Mouse (Mus musculus) lung, postnatal 4 days (tissue): ENCODE data around the gene Inpp5d.
"Not testable (repeated sequence)": the region's sequence is repeated elsewhere in the genome, so short reads cannot be mapped to it uniquely, and the experiment has no call there.

Experiments
- DNase-seq, 2 experiments: peaks; one replicate each; pipeline ENCODE4 v3.0.0; 2021

Gene Inpp5d

DNA sequence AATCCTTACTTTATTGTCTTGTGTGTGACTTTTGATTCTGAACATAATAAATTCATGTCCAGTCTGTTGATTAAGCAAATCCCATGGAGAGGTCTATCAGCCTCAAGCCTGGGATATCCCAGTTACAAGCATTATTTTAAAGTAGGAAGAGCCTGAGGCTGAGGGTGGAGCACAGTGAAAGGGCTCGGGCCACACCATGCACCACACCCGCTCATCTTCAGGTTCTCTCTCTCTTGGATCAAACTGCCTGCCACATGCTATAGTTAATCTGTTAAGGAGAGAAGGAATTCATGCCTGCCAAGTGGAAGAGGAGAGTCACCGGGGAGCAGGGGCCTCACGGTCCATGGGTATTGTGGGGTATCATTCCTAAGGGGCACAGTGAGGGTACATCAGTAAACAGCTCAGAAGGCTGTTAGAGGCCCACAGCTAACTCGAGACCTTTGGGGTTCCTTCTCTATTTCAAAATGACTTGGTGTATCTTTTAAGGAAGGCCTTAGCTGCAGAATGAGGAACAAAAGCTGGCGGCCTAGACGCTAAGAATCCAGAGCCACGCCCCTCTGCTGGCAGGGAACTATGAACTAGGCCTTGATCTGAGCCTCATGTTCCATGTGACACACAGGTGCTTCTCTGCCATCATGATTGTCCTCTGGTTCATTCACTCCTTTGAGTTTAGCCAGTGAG lies 39.0 kb downstream of the Inpp5d start:
- DNase-seq, result peak; percentile 65 to 69

- DNase-seq, result no peak
These were observed 39.5 kb downstream of the Inpp5d start for GRCm38 (mm10) chr1:87659618-87659960.

- DNase-seq, result no peak
These were observed 40.6 kb downstream of the Inpp5d start for GRCm38 (mm10) chr1:87660740-87661139.

DNA sequence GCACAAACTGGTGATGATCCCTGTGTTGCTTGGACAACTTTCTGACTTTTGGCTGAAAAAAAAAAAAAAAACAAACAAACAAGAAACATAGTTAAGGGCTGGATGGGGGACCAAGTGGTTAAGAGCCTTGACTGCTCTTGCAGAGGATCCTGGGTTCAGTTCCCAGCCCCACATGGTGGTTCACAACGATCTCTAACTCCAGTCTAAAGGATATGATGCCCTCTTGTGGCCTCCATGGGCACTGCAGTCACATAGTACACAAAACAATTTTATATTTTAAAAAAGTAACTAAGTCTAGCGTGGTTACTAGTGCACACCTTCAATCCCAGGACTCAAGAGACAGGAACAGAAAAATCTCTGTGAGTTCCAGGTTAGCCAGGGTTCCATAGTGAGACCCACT lies 43.9 kb downstream of the Inpp5d start:
- no peak for DNase-seq

DNA sequence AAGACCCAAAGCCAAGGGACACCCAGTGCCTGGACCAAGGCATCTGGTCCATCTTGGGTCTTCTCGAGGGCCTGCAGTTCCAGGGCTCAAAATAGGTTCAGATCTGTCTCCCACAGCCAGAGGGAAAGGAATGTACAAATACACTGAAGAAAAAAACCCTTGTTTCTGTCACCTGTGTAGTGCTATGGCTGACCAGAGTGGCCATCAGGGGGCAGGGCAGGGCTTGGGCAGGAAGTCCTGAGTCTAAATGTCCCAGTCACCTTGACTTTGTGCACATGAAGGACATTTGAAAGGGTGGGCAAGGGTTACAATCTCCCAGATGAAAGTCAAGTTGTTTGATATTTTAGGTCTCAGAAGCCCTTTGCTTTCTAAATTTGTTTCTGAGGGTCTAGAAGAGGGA lies 46.9 kb downstream of the Inpp5d start:
- DNase-seq, result no peak

DNA sequence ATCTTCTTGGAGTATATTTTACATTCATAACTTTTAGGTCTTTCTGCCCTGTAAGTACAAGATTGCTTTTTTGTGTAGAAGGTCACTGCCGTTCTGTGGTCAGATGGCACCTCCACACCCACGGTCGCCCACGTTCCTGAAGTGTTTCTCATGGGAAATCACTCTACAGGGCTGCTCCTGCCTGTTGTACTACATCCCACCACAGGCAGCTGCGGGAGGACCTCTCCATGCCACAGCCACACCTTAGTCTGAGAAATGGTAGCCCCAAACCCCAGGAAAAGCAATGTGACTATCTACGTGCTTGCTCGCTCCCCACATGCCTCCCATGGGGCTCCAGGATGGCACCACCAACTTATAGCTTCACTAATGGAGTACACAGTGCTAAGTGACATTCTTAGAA lies 48.2 kb downstream of the Inpp5d start:
- DNase-seq, result no peak

DNA sequence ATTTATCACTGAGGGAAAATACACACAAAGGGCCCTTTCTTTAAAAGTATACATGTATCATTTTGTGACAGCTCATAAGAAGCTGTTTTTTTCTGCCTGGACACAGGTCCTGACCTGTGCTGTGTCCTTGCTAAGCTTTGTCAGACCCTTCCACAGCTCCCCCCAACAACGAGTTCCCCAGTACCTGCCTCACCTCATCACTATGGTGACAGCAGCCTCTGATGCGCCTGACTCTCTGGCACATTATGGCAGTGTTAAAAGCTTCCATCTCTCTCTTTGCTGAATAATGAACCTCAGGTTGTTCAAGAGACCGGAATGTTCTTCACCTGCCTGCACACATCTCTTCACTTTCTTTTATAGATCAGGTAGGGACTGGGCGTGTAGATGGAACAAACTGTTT lies 51.4 kb downstream of the Inpp5d start:
- no peak for DNase-seq

DNA sequence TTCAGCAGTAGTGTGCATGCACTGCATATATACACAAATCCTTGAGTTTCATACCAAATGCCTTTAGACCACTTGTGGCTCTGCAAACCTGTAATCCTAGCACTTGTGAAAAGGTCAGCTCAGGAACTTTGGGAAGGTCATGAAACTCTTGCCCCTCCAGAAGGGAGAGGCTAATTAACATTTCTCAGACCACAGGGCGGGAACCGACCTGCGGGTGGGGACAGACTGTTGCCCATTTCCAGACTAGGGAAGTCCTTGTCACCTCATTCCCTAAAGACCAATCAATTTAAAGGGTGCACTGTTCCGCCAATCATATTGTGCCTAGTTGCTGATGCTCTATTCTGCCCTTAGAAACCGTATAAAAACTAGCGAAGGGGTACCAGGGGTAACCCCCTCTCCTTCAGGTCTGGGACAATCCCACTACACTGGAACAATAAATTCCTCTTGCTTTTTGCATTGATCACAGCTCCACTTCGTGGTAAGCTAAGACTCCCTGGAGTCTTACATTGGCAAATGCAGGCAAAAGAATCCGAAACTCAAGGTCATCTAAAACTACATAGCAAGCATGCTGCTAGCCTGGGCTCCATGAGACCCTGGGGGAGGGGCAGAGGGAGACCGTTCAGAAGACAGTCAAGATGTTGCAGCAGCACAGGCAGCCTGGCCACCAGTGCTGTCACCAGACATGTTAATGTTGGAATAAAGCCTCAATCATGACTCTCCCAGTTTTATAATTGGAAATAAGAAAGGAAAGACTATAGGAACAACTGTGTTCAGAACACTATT lies 53.9 kb downstream of the Inpp5d start:
- DNase-seq, result no peak

- no peak for DNase-seq
These were observed 55.9 kb downstream of the Inpp5d start for GRCm38 (mm10) chr1:87676006-87676405.

- no peak for DNase-seq
These were observed 59.0 kb downstream of the Inpp5d start for GRCm38 (mm10) chr1:87679089-87679488.

GRCm38 (mm10) chr1:87680950-87681349 lies 60.8 kb downstream of the Inpp5d start:
- DNase-seq, result no peak

DNA sequence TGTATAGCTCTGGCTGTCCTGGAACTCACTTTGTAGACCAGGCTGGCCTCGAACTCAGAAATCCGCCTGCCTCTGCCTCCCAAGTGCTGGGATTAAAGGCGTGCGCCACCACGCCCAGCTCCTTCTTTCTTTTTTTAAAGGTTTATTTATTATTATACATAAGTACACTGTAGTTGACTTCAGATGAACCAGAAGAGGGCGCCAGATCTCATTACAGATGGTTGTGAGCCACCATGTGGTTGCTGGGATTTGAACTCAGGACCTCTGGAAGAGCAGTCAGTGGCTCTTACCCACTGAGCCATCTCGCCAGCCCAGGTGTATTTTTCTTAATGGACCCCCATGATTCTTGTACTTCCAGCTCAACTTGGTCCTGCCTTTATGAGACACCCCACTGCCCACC lies 62.4 kb downstream of the Inpp5d start:
- DNase-seq, result not testable (repeated sequence)

DNA sequence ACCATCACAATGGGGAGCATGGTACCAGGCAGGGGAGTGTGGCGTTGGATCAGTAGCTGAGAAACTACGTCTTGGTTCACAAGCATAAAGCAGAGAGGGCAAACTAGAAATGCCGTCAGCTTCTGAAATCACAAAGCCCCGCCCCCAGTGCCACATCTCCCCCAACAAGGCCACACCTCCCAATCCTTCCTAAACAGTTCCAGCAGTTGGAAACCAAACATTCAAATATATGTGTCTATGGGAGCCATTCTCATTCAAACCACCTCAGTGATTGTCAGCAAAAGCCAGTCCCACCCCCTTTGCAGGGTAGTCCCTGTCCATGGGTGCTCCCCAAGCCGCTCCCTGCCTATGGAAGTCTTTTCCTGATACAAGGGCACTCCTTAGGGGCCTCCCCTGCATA lies 64.0 kb downstream of the Inpp5d start:
- DNase-seq, result no peak

GRCm38 (mm10) chr1:87684791-87685190 lies 64.7 kb downstream of the Inpp5d start:
- DNase-seq, result no peak

DNA sequence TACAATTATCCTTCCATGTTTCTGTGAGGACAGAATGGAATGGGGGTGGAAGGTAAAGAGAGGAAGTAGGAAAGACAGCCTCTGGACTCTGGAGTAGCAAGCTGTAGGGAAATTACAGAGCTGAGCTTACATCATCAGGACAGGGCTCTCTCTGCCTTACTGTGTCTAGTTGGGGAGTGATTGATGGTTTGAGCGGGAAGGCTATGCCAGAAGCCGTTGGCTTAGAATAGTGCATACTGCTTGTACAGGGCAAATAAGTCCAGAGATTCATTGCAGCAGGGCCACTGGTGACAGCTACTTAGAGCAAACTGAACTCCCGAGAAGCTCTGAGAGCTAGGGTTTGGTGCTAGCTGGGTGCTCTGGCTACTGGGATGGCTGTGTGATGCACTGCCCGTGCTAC lies 66.2 kb downstream of the Inpp5d start:
- DNase-seq, result no peak

DNA sequence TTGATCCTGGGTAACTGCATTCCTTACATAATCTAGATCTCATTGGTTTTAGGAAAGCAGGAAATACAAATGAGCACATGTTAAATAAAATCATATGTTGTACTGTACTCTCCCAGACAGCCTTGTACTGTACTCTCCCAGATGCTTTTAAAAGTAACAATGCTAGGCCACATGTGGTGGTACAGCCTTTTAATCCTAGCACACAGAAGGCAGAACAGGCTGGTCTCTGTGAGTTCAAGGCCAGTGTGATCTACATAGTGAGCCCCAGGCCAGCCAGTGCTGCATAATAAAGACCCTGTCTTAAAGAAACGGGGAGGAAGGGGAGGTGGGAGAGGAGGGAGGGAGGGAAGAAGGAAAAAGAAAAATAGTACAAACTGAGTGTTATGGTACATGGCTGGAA lies 66.9 kb downstream of the Inpp5d start:
- no peak for DNase-seq

DNA sequence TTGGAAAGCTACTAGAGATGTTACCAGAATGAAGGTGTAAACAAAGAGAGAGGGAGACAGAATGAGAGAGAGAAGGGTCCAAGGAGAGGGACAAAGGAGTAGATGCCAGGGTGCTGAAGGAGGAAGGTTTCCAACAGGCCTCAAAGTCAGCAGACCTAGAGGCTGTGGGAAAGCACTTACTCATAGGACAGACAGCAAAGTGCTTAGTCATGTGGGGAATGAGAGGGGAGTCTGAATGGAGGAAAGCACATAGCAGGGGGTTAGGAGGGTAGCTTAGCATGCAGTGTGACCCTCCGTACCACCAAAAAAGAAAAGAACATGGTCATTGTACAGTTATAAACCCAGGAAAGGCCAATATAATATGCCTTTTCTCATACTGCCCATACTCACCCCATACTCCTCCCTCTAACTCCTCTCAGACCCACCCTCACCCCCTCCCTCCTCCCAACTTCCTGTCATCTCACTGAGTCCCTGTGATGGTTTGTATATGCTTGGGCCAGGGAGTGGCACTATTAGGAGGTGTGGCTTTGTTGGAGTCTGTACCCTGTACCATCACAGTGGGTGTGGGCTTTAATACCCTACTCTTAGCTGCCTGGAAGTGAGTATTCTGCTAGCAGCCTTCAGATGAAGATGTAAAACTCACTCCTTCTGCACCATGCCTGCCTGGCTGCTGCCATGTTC lies 69.7 kb downstream of the Inpp5d start:
- DNase-seq, result no peak

DNA sequence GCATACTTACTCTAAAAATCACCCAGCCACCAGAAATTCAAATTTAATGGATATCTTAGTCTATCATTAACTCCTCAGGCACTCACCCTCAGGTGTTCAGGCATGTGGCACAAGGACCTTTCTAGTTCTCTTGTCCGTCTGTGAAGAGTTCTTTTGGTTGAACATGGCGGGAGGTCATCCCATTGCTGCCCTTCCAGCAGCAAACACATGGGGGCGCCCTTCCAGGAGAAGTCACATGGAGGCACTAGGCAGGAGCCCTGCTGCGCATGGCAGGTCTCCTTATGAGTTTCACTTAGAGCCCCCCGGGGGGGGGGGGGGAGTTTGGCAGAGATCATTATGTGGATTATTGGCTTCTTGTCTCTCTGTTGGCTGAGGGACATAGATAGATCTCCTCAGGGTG lies 76.2 kb downstream of the Inpp5d start:
- peak in 1 of 2 experiments; percentile 45 for DNase-seq

DNA sequence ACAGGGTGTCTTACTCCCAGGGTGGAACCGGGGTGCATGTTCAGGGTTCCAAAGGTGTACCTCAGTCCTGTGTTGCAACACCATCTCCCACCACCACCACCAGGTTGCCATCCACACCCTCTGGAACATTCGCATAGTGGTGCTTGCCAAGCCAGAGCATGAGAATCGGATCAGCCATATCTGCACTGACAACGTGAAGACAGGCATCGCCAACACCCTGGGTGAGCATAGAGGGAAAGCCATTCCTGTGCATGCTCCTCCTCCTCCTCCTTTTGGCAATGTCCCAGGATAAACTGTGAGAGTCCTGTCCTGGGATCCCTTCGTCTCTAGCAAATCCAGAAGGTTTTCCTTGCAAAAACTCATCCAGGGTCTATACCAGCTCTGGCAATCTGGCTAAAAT lies 77.9 kb downstream of the Inpp5d start:
- no peak for DNase-seq

- DNase-seq, result peak in 1 of 2 experiments; percentile 31
These were observed 79.9 kb downstream of the Inpp5d start for GRCm38 (mm10) chr1:87699890-87700448.

GRCm38 (mm10) chr1:87704230-87704629 lies 84.1 kb downstream of the Inpp5d start:
- no peak for DNase-seq

DNA sequence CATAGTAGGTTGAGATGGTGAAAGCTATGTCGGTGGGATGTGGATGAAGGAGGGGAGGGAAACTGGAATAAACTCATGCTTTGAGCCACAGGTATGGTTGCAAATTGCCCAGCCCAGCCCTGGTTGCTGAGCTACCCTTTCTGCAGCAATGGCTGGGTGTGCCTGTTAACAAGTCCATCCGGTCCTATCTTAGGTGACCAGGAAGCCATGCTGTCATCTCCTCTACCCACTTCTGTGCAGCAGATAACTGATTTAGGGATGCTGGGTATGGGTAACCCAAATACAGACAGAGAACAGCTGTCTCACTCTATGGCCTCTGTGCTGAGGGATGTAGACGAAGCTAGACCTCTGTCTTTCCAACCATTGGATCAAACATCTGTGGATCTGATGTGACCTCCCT lies 86.2 kb downstream of the Inpp5d start:
- no peak for DNase-seq

DNA sequence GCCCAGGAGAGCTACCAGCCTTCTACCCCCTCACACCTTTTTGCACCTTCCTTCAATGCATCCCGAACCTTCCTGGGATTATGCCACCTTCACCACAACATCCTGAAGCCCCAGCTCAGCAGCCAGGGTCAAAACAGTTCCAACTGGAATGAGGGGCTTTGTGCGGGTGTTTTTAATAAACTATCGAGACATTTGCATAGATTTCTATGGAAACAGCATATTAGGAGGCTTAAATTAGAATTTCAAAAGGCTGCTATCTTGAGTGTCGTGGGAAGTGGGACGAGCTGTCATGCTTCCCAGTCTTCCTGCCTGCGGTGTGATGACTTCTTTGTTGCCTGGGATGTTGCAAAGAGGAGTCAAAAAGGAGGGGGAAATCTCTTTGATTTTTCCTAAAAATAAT lies 88.9 kb downstream of the Inpp5d start:
- no peak for DNase-seq
